Mouse (Mus musculus) thymus, postnatal 36 days (tissue): Measurements from ENCODE around the gene Stpg2.
"Not testable (repeated sequence)": the region's sequence is repeated elsewhere in the genome, so short reads cannot be mapped to it uniquely, and the experiment has no call there.

Experiments used
- DNase-seq, 2 experiments: peaks; one replicate each; pipeline ENCODE4 v3.0.0; 2022; ENCODE audit warnings: mixed read lengths in 2 of 2

Stpg2 gene

DNA sequence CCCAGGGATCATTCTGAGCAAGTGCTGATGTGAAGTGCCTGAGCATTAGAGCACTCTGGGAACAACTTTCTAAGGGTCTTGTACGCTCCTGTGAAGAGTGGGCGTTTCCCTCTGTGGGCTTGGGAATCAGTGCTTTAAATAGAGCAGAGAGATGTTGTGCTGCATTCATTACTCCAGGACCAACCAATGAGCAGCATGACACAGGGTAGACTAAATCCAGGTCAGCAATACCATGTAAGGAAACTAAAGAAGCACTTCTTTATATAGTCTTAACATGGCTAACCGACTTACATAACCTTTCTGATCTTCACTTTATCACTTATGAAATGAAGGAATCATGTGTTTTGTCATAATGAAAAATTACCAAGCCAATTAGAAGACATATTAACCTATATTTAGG lies 290.4 kb downstream of the Stpg2 start:
- no peak for DNase-seq

DNA sequence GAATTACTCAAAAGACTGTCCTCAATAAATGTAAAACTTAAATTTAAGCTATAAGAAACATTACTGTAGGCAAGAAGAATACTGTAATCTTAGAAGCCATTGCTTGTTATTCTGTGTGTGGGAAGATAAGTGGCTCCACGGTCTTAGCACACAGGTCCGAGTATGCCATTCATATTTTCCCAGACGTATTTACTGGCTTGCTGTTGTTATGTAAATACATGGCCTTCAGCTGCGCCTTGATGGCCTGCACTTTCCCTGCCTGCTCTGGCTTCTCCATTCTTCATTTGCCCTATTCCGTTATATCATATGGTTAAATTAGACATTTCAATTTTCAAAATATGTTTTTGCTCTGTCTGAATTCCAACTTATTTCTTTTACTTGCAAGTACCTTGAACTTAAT lies 296.7 kb downstream of the Stpg2 start:
- DNase-seq: no peak

DNA sequence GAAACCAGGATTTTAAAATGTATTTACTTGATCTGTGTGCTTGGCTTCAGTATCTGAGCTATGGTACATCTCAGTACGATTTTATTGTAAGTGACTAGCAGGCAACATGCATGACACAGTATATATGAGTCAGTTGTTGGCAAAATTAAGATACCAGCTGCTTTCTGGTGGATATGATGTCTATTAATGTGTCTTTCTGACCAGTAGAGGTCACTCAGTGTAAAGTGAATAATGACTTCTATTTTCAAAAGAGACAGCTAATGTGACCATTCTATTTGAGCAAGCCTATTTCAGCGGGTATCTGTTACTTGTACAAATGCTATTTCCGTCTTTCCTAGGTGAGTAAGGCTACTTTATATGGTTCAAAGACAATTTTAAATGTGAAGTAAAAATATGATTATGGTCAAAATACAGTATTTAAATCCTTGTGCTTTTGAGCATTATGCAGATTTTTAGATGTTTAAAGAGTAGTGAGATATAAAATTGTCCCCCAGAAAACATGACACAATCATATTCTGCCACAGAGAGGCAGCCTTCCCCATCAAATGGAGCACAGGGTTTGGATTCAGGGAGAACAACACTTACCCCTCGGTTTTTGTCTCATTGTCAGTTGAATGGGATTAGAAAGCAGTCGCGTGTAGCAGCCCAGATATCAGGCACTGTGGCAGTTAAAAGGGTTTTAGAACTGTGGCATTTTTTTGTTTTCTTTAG lies 303.9 kb downstream of the Stpg2 start:
- DNase-seq: no peak

DNA sequence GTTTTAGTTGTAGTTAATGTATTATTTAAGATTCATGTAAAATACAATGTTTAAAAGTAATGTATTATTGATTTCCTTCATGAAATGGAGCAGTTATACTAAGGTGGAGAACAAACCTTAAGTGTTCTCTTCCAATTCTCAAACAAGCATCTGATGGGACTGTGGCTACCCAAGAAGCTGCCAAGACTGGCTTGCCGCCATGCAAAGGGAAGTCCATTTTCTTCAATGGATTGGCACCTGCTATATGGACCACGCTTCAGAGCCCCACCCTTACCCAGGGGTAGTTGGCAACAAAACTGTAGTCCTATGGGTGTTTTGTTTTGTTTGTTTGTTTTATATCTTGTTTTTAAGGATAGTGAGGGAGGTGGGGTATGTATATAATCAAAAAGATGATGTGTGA lies 373.0 kb downstream of the Stpg2 start:
- no peak for DNase-seq

DNA sequence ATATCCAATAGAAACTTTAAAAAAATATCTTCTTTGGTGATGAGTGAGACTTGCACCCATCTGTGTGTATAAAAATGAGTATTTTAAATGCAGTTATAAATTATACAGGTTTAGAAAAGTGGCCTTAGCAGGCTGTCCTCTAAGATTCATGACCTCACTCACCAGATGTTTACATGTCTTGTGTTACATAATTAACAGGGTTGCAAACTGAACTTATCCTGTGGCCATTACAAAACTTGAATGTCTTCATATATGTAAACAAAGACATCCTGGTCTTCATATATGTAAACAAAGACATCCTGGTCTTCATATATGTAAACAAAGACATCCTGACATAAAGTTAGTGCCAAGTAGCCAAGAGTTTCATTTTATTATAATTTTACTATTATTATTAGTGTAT lies 375.8 kb downstream of the Stpg2 start:
- no peak for DNase-seq

DNA sequence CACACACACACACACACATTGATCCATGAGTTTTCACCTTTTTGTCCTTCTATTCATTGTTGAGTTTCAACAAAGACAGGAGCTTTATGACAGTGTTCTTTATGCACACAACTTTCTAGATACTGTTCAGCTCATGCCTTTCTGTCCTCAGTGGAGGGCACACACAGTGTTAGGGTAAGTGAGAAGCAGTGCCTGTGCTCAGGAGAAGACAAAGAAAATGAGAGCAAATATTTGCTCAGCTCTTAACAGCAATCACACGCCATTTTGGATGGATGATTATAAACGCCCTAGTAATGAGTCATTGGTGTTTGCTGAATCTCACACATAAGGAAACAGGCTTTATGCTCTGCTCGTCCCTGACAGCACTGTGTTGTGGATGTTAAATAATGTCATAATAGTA lies 394.0 kb downstream of the Stpg2 start:
- DNase-seq: no peak

DNA sequence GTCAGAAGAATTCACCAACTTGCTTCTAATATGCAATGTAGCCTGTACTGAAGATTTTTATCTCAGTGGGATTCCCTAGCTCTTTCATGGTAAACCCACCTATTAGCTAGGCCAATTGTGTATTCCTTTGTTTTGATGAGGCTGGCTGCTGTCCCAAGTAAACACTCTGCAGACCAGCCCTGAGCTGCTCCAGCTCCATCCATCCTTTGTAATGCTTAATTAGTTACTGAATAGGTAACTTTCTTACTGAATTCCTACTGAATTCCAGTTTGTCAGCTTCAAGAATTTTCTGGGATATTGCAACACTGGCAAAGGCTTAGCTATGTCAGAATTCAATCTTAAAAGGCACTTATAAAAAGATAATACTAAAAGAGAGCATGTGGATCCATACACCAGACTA lies 402.8 kb downstream of the Stpg2 start:
- DNase-seq: not testable (repeated sequence)

DNA sequence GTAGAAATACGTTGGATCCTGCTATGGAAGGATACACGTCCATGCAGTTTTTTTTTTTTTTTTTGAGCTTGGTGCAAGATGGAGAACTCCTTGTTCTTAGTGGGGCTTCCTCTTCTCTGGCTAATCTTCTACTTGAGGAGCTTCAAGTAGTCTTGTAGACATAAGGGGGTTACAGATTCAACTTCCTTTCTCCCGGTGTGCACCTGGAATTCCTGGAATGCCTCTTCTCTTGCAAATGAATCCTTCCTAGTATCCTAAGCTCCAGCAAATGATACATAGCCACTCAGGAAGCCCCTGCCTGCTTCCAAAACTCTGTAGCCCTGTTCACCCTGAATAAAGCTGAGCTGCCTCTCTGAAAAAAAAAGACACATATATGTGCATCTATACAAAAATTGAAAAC lies 409.1 kb downstream of the Stpg2 start:
- DNase-seq: no peak

DNA sequence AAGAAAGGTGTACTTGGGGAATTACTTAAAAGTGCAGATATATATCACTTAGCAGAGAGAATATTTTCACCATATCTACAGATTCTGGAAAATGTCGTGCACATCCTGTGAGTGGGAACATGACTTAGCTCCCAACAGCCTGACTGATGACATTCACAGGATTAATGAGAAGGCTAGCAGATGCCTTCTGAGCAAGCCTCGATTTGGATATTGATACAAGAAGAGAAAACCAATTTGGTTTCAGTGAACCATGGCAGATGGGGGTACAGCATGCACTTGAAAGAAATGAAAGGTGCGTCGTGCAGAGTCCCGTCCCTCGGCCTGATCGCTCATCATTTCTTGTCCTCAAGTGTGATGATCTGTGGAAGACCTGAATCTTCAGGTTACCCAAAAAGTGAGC lies 410.3 kb downstream of the Stpg2 start:
- no peak for DNase-seq

DNA sequence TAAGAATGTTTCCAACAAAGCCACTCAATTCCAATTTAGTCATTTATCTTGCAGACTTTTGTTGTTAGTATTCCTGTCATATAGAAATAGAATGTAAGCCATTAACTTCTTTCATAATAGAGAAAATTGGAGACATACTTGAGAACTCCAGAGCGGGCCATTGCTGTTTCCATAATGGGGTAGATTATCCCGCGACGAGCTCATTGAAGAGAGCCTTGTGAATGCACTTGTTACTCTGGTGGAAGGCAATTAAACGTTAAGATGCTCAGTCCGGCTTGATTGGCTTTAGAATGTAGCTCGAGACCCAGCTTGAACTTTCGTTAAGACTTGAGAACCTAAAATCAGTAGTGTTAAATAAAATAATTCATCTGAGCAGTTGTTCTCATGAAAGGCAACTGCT lies 432.4 kb downstream of the Stpg2 start:
- DNase-seq: no peak

DNA sequence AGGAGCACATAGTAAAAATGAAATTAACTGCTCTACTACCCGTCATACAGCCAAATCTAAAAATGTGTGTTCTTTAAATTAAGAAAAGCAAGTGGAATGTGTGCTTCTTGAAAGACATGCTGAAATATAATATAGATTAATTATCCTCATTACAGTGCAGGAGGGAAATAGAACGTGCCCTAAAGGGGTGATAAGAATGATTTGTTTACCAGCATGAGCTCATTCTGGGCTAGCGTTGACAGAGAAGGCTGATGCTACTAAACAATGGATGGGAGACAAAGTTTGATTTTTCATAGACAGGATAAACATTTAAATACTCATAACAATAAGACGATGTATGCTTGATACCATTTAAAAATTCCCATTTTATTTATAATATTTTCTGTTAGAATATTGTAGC lies 446.0 kb downstream of the Stpg2 start:
- DNase-seq: no peak

DNA sequence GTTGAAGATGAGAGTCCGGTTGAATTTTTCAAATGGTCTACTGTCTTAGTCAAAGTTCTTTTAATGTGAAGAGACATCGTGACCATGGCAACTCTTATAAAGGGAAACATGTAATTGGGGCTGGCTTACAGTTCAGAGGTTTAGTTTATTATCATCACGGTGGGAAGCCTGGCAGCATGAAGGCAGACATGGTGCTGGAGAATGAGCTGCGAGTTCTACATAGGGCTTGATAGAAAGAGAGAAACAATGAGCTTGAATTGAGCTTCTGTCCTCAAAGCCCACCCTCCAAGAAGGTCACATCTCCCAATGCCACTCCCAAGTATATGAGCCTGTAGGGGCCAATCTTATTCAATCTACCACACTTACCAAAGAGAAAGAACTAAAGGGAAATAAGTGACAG lies 453.9 kb downstream of the Stpg2 start:
- DNase-seq: no peak

DNA sequence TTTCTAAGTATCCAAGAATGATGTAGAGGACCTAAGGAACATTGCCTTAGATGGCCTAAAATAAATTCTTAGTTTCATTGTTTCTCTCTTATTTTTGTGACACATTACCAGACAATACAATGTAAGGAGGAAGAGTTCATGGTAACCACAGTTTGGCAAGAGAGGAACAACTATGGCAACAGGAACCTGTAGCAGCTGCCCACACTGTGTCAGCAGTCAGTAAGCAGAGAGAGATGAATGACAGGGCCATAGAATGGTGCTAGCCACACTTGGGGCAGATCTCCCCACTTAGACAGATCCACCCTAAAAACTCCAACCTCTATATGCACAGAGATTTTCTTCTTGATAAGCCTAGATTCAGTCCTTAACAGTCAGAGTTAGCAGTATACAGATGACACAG lies 456.7 kb downstream of the Stpg2 start:
- no peak for DNase-seq

DNA sequence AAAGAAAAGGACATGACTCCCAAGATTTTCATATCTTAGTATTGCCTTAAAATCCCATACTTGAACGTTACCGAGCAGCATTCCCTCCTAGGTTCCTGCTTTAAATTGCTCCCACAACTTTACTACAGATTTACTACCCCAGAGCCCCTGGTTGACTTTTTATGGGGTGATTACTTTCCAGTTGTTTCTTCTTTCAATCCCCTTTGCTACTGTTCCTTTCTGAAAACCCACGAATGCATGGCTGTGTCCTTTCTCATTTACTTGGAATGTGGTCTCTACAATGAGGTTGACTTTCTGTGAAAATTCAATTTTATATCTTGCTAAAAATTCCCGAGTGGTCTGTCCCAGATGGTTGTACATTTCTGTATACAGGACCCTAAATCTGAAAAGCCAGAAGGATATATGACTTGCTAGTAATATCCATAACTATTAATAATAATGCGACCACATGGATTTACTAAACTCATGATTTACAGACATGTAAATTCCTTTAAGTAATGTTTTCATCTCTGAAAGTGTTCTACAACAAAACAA lies 458.3 kb downstream of the Stpg2 start:
- no peak for DNase-seq

DNA sequence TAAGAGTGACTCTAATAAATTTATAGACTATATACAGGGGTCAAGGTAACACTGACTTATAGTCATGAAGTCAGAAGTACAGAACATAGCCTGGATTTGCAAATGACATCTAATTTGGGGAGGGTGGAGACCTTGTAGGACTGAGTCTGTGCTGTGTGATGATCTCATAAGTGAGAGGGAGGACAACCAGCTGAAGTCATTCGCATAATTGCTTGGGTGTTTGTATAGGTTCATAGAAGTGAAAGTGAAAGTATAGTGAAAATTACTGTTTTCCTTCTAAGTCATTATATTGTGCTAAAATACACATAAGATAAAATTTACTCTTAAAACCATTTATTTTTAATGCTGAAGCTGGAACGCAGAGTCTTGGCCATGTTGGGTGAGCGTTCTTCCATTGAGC lies 459.6 kb downstream of the Stpg2 start:
- no peak for DNase-seq

DNA sequence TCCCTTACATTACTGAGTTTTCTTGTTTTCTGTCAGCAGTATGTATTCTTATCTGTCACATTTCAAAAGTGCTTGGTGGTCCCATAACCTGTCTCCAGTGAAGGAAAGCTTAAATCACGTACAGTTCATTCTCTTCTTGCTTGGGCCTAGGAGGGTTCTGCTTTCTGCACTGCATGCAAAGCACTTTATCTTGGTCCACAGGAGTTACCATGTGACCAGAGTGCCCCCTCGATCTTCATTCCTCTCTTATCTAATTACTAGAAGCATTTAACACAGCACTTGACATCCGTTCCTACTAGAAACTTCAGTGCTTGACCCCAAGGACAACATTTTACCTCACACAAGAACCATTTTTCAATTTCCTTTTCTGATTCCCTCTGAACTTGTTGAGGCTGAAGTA lies 470.7 kb downstream of the Stpg2 start:
- no peak for DNase-seq

DNA sequence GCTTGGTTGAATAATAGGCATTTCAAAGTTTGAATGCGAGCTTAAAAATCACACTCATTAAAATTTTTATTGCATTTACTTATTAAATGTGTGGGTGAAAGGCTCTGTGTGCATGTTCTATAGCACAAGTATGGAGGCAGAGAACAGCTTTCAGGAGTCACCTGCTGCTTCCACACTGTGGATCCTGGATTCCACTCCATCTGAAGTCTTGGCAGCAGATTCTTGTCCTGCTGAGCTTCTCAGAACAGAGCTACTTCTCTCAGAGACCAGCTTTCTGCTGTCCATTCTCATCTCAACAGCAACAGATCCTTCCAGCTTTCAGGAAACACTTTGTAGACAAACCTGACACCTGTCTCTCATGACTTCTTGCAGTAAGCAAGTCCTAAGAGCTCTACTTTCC lies 471.2 kb downstream of the Stpg2 start:
- no peak for DNase-seq

DNA sequence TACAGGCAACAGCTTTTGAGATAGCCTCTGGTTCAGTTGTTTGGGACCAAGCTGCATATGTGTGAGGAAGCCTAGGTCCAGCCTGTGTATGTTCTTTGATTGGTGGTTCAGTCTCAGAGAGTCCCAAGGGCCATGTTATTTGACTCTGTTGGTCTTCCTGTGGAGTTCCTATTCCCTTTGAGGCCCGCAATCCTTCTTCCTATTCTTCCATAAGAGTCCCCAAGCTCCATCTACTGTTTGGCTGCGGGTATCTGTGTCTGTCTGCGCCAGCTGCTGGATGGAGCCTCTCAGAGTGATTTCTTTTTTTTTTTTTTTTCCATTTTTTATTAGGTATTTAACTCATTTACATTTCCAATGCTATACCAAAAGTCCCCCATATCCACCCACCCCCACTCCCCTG lies 498.7 kb downstream of the Stpg2 start:
- DNase-seq: not testable (repeated sequence)

DNA sequence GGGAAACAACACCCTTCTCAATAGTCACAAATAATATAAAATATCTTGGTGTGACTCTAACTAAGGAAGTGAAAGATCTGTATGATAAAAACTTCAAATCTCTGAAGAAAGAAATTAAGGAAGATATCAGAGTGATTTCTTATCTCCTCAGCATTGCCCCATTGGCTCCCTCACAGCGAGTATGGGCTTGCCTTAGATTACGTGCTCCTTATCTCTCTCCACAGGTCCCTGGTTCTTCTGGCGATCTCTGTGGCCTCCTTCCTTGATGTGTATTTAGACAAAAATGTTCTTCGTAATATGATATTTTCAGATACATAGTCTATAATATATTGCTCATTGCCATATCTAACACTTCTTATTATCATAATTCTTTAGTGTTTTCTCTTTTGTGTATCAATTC lies 501.9 kb downstream of the Stpg2 start:
- DNase-seq: not testable (repeated sequence)

DNA sequence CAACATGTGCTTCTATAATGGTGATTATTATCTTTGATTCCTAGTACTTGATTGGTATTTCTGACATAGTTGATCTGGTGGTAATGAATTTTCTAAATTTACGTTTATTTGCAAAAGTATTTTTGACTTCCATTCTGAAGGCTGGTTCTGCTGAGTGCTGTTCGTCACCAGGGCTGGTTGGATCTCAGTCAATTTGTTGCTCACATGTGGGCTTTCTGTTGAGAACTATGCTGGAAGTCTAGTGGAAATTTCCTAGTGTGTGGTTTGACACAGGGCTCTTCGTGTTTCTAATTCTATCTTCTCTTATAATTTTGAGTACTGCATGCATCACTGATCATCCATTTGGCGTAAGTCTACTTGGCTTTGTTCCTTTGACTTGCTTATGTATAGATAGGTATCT lies 504.3 kb downstream of the Stpg2 start:
- DNase-seq: no peak

DNA sequence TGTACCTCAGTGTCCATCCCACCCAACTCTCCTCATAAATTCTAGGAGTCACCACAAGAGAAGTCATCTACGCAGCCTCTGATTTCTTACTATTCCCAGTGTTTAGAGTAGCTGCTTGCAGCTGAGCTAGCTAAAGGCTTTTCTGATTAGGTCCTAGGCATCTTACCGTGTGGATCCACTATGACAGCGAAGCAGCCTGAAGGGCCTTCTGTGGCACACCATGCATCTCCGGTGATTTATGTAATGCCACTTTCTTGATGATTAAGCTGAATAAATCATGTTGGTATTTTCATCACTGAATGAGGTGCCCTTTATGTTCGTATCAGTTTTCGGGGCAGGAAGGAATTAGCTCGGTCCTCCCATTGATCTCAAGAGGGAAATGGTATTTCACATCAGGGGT lies 523.3 kb downstream of the Stpg2 start:
- no peak for DNase-seq

DNA sequence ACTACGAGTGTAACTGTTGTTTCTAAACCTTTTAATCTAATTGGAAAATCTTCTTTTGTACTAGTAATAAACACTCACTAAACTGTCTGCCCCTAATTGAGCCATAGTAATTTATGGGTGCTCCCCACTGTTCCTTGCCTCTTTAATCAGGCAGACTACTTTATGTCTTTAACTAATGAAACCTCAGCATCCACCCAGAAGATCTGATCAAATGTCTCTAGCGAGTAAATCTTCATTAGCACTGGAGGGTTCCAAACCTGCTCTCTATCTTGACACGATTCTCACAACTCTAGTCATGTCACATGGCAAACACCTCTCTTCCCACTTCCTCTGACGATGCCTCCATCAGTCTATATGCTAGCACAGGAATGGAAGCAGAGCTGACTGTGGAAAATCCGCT lies 523.8 kb downstream of the Stpg2 start:
- DNase-seq: no peak

DNA sequence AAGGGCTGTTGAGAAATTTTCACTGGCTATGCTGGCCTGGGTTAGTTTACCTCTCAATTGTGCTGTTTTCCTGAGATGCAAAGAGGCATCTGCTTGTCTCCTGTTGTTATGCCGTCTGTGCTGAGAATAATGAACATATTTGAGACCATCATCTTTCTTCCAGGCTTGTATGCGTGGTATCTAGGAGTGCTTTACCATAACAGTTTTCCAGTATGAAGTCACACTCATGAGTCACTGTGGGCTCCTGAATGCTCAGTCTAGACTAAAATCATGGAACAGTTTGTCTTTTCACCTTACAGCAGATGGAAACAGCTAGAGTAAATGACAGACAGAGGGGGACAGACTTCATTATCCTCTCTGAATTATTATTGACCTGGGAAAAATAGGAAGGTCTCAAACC lies 527.7 kb downstream of the Stpg2 start:
- DNase-seq: no peak

DNA sequence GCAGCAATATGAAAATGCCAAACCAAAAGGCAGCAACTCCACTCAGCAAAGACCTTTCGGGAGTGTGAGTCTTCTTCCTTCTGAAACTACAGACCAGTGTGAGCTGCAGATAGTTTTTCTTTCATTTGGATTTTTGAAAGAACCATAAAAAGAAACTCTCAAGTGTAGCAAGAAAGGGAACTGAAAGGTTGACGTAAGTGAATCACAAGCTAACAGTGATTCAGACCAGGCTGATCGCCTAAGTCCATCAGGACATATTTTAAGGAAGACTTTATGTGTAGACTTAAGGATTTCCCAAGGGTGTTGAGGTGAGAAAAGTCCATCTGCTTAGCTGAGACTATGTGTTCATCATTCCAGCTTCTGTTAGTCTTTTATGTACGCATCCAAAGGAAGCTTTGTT lies 533.9 kb downstream of the Stpg2 start:
- no peak for DNase-seq
